Mouse (Mus musculus) CH12.LX (cell line): ENCODE data around the gene Narfl. TPM values are rescaled to one million over a fixed set of nuclear protein-coding genes. Genes with fewer than 3 reads are reported as not detected.

ENCODE experiments used
- DNase-seq: peaks from one replicate; pipeline ENCODE4 v3.0.0-alpha.2; 2013; ENCODE audit errors: extremely low read depth
- H3K27ac ChIP-seq: 2 replicates; pipeline ENCODE4 v1.5.1; 2012; ENCODE audit warnings: low read depth, mild to moderate bottlenecking, control low read depth, moderate library complexity; ENCODE audit not compliant: insufficient read depth
- H3K27me3 ChIP-seq: replicated peaks from 2 replicates; pipeline ENCODE3; 2012; ENCODE audit warnings: inconsistent platforms
- H3K36me3 ChIP-seq, 2 experiments: replicated peaks in 1 of 2; 2 replicates each; pipeline versions ENCODE3 to v1.6.1; 2012; ENCODE audit warnings: inconsistent platforms in 1 of 2, low read length in 1 of 2, mild to moderate bottlenecking in 1 of 2, mixed read lengths in 1 of 2, moderate library complexity in 1 of 2; ENCODE audit not compliant: control insufficient read depth in 1 of 2, insufficient read depth in 1 of 2
- H3K4me1 ChIP-seq, 2 experiments: 2 replicates each; pipeline ENCODE4 v1.6.1; 2012; ENCODE audit warnings: inconsistent platforms in 1 of 2, moderate library complexity in 1 of 2; ENCODE audit not compliant: insufficient read depth in 2 of 2, control insufficient read depth in 1 of 2
- H3K4me2 ChIP-seq: 2 replicates; pipeline ENCODE4 v1.6.1; 2012; ENCODE audit warnings: low read depth, mild to moderate bottlenecking, control low read depth; ENCODE audit not compliant: poor library complexity, insufficient read depth, severe bottlenecking
- H3K4me3 ChIP-seq, 3 experiments: fragments of 150-350 bp in 1 of 3; sonication (generic) in 1 of 3; replicated peaks in 1 of 3; 2 replicates each; pipeline versions ENCODE3 to v1.5.1; 2011 to 2012; ENCODE audit warnings: low read depth in 2 of 3, low read length in 2 of 3, mild to moderate bottlenecking in 2 of 3, moderate library complexity in 2 of 3, control low read depth in 1 of 3, improper control_type of control experiment in 1 of 3, inconsistent platforms in 1 of 3, mixed read lengths in 1 of 3; ENCODE audit not compliant: poor library complexity in 1 of 3
- H3K79me2 ChIP-seq: replicated peaks from 2 replicates; pipeline ENCODE4 v1.6.1; 2012; ENCODE audit warnings: mild to moderate bottlenecking, moderate library complexity; ENCODE audit not compliant: control insufficient read depth, poor library complexity, insufficient read depth, severe bottlenecking; ENCODE audit errors: extremely low read depth
- H3K9ac ChIP-seq: 2 replicates; pipeline ENCODE4 v1.6.1; 2012; ENCODE audit warnings: low read depth, mild to moderate bottlenecking, control low read depth, moderate library complexity; ENCODE audit not compliant: insufficient read depth
- H3K9me3 ChIP-seq: replicated peaks from 2 replicates; pipeline ENCODE3; 2012; ENCODE audit warnings: low read length, inconsistent platforms, mixed read lengths
- BHLHE40 ChIP-seq: IDR thresholded peaks from 2 replicates; pipeline ENCODE4 v1.6.1; 2011; ENCODE audit warnings: mild to moderate bottlenecking, low read depth, low read length, improper control_type of control experiment
- CHD1 ChIP-seq: IDR thresholded peaks from 2 replicates; pipeline ENCODE4 v1.6.1; 2012; ENCODE audit warnings: low read depth, low read length, improper control_type of control experiment, inconsistent platforms
- CHD2 ChIP-seq: IDR thresholded peaks from 2 replicates; pipeline ENCODE4 v1.6.1; 2011; ENCODE audit warnings: low read length, improper control_type of control experiment
- CTCF ChIP-seq, 2 experiments: IDR thresholded peaks in 1 of 2; conservative IDR thresholded peaks in 1 of 2; 2 replicates each; pipeline ENCODE4 v1.5.1; 2011 to 2012; ENCODE audit warnings: low read depth in 2 of 2, low read length in 2 of 2, improper control_type of control experiment in 1 of 2, inconsistent platforms in 1 of 2, mild to moderate bottlenecking in 1 of 2, moderate library complexity in 1 of 2
- E2F4 ChIP-seq: IDR thresholded peaks from 2 replicates; pipeline ENCODE4 v1.6.1; 2011; ENCODE audit warnings: low read depth, low read length, improper control_type of control experiment; ENCODE audit not compliant: insufficient replicate concordance
- ELF1 ChIP-seq: IDR thresholded peaks from 2 replicates; pipeline ENCODE4 v1.6.1; 2014; ENCODE audit warnings: low read depth, mild to moderate bottlenecking, inconsistent platforms, low read length, improper control_type of control experiment
- EP300 ChIP-seq: IDR thresholded peaks from 2 replicates; pipeline ENCODE4 v1.6.1; 2011; ENCODE audit warnings: low read length, improper control_type of control experiment
- ETS1 ChIP-seq: conservative IDR thresholded peaks from 2 replicates; pipeline ENCODE4 v1.6.1; 2012; ENCODE audit warnings: low read depth, mild to moderate bottlenecking, inconsistent platforms, low read length, improper control_type of control experiment, moderate library complexity
- GABPA ChIP-seq: IDR thresholded peaks from 2 replicates; pipeline ENCODE4 v1.6.1; 2012; ENCODE audit warnings: low read depth, low read length, improper control_type of control experiment, inconsistent platforms; ENCODE audit not compliant: insufficient replicate concordance
- HCFC1 ChIP-seq: IDR thresholded peaks from 2 replicates; pipeline ENCODE4 v1.6.1; 2012; ENCODE audit warnings: low read depth, mild to moderate bottlenecking, inconsistent platforms, low read length, improper control_type of control experiment
- IRF4 ChIP-seq: IDR thresholded peaks from 2 replicates; pipeline ENCODE4 v1.6.1; 2014; ENCODE audit warnings: low read depth, mild to moderate bottlenecking, inconsistent platforms, low read length, improper control_type of control experiment
- JUN ChIP-seq: IDR thresholded peaks from 2 replicates; pipeline ENCODE4 v1.6.1; 2011; ENCODE audit warnings: low read depth, mild to moderate bottlenecking, low read length, improper control_type of control experiment, moderate library complexity; ENCODE audit not compliant: insufficient read depth
- JUND ChIP-seq: conservative IDR thresholded peaks from 2 replicates; pipeline ENCODE4 v1.6.1; 2011; ENCODE audit warnings: low read depth, low read length, improper control_type of control experiment
- KAT2A ChIP-seq: IDR thresholded peaks from 2 replicates; pipeline ENCODE4 v1.6.1; 2012; ENCODE audit warnings: low read length, improper control_type of control experiment, inconsistent platforms; ENCODE audit not compliant: insufficient replicate concordance
- MAFK ChIP-seq: IDR thresholded peaks from 2 replicates; pipeline ENCODE4 v1.6.1; 2011; ENCODE audit warnings: low read length, improper control_type of control experiment; ENCODE audit not compliant: insufficient replicate concordance
- MAX ChIP-seq: IDR thresholded peaks from 2 replicates; pipeline ENCODE4 v1.6.1; 2011; ENCODE audit warnings: low read length, improper control_type of control experiment
- MAZ ChIP-seq: IDR thresholded peaks from 2 replicates; pipeline ENCODE4 v1.6.1; 2012; ENCODE audit warnings: low read depth, mild to moderate bottlenecking, inconsistent platforms, low read length, improper control_type of control experiment, moderate library complexity
- MEF2A ChIP-seq: IDR thresholded peaks from 2 replicates; pipeline ENCODE4 v1.6.1; 2014; ENCODE audit warnings: low read depth, mild to moderate bottlenecking, inconsistent platforms, low read length, improper control_type of control experiment, borderline replicate concordance
- MXI1 ChIP-seq: IDR thresholded peaks from 2 replicates; pipeline ENCODE4 v1.6.1; 2011; ENCODE audit warnings: mild to moderate bottlenecking, low read depth, low read length, improper control_type of control experiment
- MYC ChIP-seq: IDR thresholded peaks from 2 replicates; pipeline ENCODE4 v1.6.1; 2011; ENCODE audit warnings: low read depth, mild to moderate bottlenecking, improper control_type of control experiment, low read length
- NELFE ChIP-seq: IDR thresholded peaks from 2 replicates; pipeline ENCODE4 v1.6.1; 2011; ENCODE audit warnings: low read depth, low read length, improper control_type of control experiment
- NRF1 ChIP-seq: IDR thresholded peaks from 2 replicates; pipeline ENCODE4 v1.6.1; 2014; ENCODE audit warnings: low read depth, mild to moderate bottlenecking, inconsistent platforms, low read length, improper control_type of control experiment, moderate library complexity
- PAX5 ChIP-seq: IDR thresholded peaks from 2 replicates; pipeline ENCODE4 v1.6.1; 2012; ENCODE audit warnings: low read length, inconsistent platforms, mixed read lengths
- POLR2A ChIP-seq: IDR thresholded peaks from 2 replicates; pipeline ENCODE4 v1.6.1; 2011; ENCODE audit warnings: low read depth, mild to moderate bottlenecking, improper control_type of control experiment, low read length
- POLR2AphosphoS2 ChIP-seq: IDR thresholded peaks from 2 replicates; pipeline ENCODE4 v1.6.1; 2011; ENCODE audit warnings: low read depth, low read length, improper control_type of control experiment
- RAD21 ChIP-seq: IDR thresholded peaks from 2 replicates; pipeline ENCODE4 v1.6.1; 2011; ENCODE audit warnings: low read depth, mild to moderate bottlenecking, low read length, improper control_type of control experiment, moderate library complexity
- RCOR1 ChIP-seq: conservative IDR thresholded peaks from 2 replicates; pipeline ENCODE4 v1.6.1; 2012; ENCODE audit warnings: low read depth, mild to moderate bottlenecking, inconsistent platforms, low read length, improper control_type of control experiment
- SIN3A ChIP-seq: IDR thresholded peaks from 2 replicates; pipeline ENCODE4 v1.6.1; 2012; ENCODE audit warnings: low read length, improper control_type of control experiment, inconsistent platforms
- SMC3 ChIP-seq: IDR thresholded peaks from 2 replicates; pipeline ENCODE4 v1.6.1; 2011; ENCODE audit warnings: low read depth, low read length, improper control_type of control experiment
- TBP ChIP-seq: conservative IDR thresholded peaks from 2 replicates; pipeline ENCODE4 v1.6.1; 2011; ENCODE audit warnings: low read depth, low read length, improper control_type of control experiment
- TCF12 ChIP-seq: IDR thresholded peaks from 2 replicates; pipeline ENCODE4 v1.6.1; 2014; ENCODE audit warnings: low read depth, mild to moderate bottlenecking, inconsistent platforms, low read length, improper control_type of control experiment
- UBTF ChIP-seq: IDR thresholded peaks from 2 replicates; pipeline ENCODE4 v1.6.1; 2012; ENCODE audit warnings: low read depth, mild to moderate bottlenecking, inconsistent platforms, low read length, improper control_type of control experiment, moderate library complexity
- USF1 ChIP-seq: IDR thresholded peaks from 2 replicates; pipeline ENCODE4 v1.6.1; 2014; ENCODE audit warnings: low read depth, mild to moderate bottlenecking, inconsistent platforms, low read length, improper control_type of control experiment
- USF2 ChIP-seq: conservative IDR thresholded peaks from 2 replicates; pipeline ENCODE4 v1.6.1; 2011; ENCODE audit warnings: low read depth, low read length, improper control_type of control experiment
- ZC3H11A ChIP-seq: IDR thresholded peaks from 2 replicates; pipeline ENCODE4 v1.6.1; 2012; ENCODE audit warnings: low read depth, mild to moderate bottlenecking, inconsistent platforms, low read length, improper control_type of control experiment
- ZKSCAN1 ChIP-seq: IDR thresholded peaks from 2 replicates; pipeline ENCODE4 v1.6.1; 2012; ENCODE audit warnings: low read depth, inconsistent platforms, low read length, improper control_type of control experiment, borderline replicate concordance
- ZMIZ1 ChIP-seq: IDR thresholded peaks from 2 replicates; pipeline ENCODE4 v1.6.1; 2012; ENCODE audit warnings: low read depth, mild to moderate bottlenecking, inconsistent platforms, low read length, improper control_type of control experiment
- ZNF384 ChIP-seq: IDR thresholded peaks from 2 replicates; pipeline ENCODE4 v1.6.1; 2012; ENCODE audit warnings: low read depth, low read length, improper control_type of control experiment, inconsistent platforms
- dilution Hi-C: fragments of 300-500 bp; cut with MboI; formaldehyde crosslinking; loops from 2 replicates; pipeline ENCODE4 v1.14.3; 2020; ENCODE audit warnings: low sequenced_read_pairs; ENCODE audit not compliant: extremely low pct_unique_long_range_greater_than_20kb, extremely low pct_ligation_motif_present
- in situ Hi-C: fragments of 300-500 bp; cut with MboI; formaldehyde crosslinking; loops from 3 replicates; pipeline ENCODE4 v1.14.3; 2019; ENCODE audit warnings: low sequenced_read_pairs, low pct_ligation_motif_present, low pct_unique_long_range_greater_than_20kb, mixed read lengths
- polyA plus RNA-seq: library from polyadenylated mRNA; unstranded; fragments of >175 nt; gene quantifications from 2 replicates; pipeline ENCODE4 v1.2.1, GENCODE M21; 2012; ENCODE audit warnings: low read depth; ENCODE audit not compliant: insufficient read length
- total RNA-seq, 2 experiments: library from RNA; depleted of rRNA; stranded (reverse); fragments of 300-350 nt in 1 of 2; fragments of >200 nt in 1 of 2; gene quantifications; 2 replicates each; pipeline ENCODE4 v1.2.3; 2012 to 2014

The Narfl gene
- total and polyA plus RNA-seq, 3 experiments: 13.3 to 22.0 (median 16.5) TPM

- H3K9ac ChIP-seq: peak overlapping the region; percentile 42
- peak overlapping the region; percentile 67 for H3K27ac ChIP-seq
- H3K4me2 ChIP-seq: peak overlapping the region; percentile 71; the same call in 1 of the 2 replicates
- DNase-seq: peak; percentile 84
- 0 out of 2 replicates have a peak, but pooled peaks cover 3% of the 10 kb centered on the region for H3K79me2 ChIP-seq
- H3K27me3 ChIP-seq: no peaks in the 10 kb centered on the region
- H3K36me3 ChIP-seq: peaks cover 17 to 44% of the 10 kb centered on the region in 2 experiments
- in situ Hi-C loops (loop anchor here (10.0 kb wide), 1 partner anchor 57 kb away; the partner anchor contains the start of gene Mslnl), dilution Hi-C loops (no loop called here)
- H3K4me3 ChIP-seq: peak overlapping the region; percentile 67 to 83 (median 76)
- no peaks in the 10 kb centered on the region for H3K9me3 ChIP-seq
- H3K4me1 ChIP-seq: peaks cover 14 to 29% of the 10 kb centered on the region in 2 experiments
- no peak for TF ChIP-seq EP300
- no peak for TF ChIP-seq MAFK
- peak; percentile 63; the same call in 1 of the 2 replicates for TF ChIP-seq TBP
- TF ChIP-seq JUN: no peak
- TF ChIP-seq PAX5: no peak
- TF ChIP-seq BHLHE40: no peak
- TF ChIP-seq POLR2AphosphoS2: 0 out of 2 replicates have a peak, but pooled peaks have one; percentile 36
- TF ChIP-seq SMC3: no peak
- TF ChIP-seq MEF2A: peak; percentile 60; the same call in 1 of the 2 replicates
- peak; percentile 83 for TF ChIP-seq MXI1
- no peak for TF ChIP-seq JUND
- peak; percentile 55; the same call in 1 of the 2 replicates for TF ChIP-seq MAX
- peak; percentile 83; the same call in 1 of the 2 replicates for TF ChIP-seq KAT2A
- TF ChIP-seq RCOR1: peak; percentile 84
- peak; percentile 92 for TF ChIP-seq HCFC1
- TF ChIP-seq NRF1: peak; percentile 46
- no peak for TF ChIP-seq ZC3H11A
- peak; percentile 86 for TF ChIP-seq TCF12
- TF ChIP-seq ZMIZ1: peak; percentile 85
- TF ChIP-seq POLR2A: peak; percentile 79
- no peak for TF ChIP-seq ETS1
- no peak for TF ChIP-seq USF1
- peak; percentile 81 for TF ChIP-seq CHD2
- peak; percentile 79 for TF ChIP-seq IRF4
- peak; percentile 74; the same call in 1 of the 2 replicates for TF ChIP-seq MAZ
- TF ChIP-seq CTCF (conservative IDR thresholded peaks at IDR 0.05 in 1 of 2, IDR thresholded peaks at IDR 0.05 in 1 of 2; ENCODE audit: low read depth in 2 of 2, low read length in 2 of 2): no peak
- 0 out of 2 replicates have a peak, but pooled peaks have one; percentile 12 for TF ChIP-seq MYC
- TF ChIP-seq SIN3A: peak; percentile 94; the same call in 1 of the 2 replicates
- no peak for TF ChIP-seq CHD1
- peak; percentile 24; the same call in 1 of the 2 replicates for TF ChIP-seq GABPA
- TF ChIP-seq UBTF: peak; percentile 23; the same call in 1 of the 2 replicates
- TF ChIP-seq ELF1: peak; percentile 77
- TF ChIP-seq ZNF384: no peak
- TF ChIP-seq E2F4: no peak
- 0 out of 2 replicates have a peak, but pooled peaks have one; percentile 76 for TF ChIP-seq NELFE
- TF ChIP-seq RAD21: no peak
- no peak; the same call in 1 of the 2 replicates for TF ChIP-seq USF2
- peak; percentile 20; the same call in 1 of the 2 replicates for TF ChIP-seq ZKSCAN1
- TF ChIP-seq, all 38 proteins: peak for 22
Observed at GRCm38 (mm10) chr17:25791843-25792527, 18.4 kb downstream of the Narfl start.
